Mouse (Mus musculus) gastrocnemius, adult 8-10 months (tissue): Measurements from ENCODE around the gene Odf3l2. TPM values are rescaled to one million over a fixed set of nuclear protein-coding genes. Genes with fewer than 3 reads are reported as not detected.

Experiments
- DNase-seq, 2 experiments: peaks; one replicate each; pipeline ENCODE4 v3.0.0; 2022; ENCODE audit warnings: low spot score in 2 of 2
- total RNA-seq, 4 experiments: library from RNA; stranded (reverse); gene quantifications; 2 replicates each; pipeline ENCODE4 v1.2.4; 2022

Odf3l2 gene
- total RNA-seq, 4 experiments from 2014 or later = 32.0 to 113 (median 56.6) TPM

DNA sequence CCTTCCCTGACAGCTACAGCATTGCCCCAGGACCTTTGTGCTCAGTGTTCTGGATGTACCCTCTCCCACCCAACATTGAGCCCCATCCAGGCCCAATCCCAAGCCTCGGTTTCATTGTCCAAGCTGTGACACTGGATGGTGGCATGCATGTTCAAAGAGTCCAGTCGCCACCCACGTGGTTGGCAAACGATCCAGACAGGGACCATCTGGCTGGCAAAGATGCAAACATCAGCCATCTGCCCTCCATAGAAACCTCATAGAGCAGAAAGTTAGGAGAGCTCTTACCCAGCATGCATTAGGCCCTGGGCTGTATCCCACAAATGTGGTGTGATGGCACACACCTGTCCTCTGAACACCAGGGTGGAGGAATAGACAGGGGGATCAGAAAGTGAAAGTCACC, 14.1 kb downstream of the Odf3l2 start:
- no peak for DNase-seq

DNA sequence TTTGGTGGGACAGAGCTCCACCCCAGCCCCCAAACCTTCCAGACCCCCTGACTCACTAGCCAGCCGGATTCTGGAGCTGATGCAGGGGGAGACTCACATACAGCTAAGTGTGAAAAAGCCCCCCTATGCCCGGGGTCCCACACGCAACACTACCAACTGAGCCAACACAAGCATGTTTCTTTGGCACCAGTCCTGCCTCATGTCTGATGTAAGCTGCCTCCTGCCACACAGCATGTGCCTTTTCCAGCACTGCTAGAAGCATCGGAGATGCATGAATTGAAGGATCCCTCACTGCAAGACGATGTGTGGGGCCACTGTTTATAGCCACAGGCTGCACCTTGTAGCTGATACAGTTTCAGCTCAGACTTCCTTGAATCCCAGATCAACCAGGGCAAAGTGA, 17.2 kb downstream of the Odf3l2 start:
- DNase-seq = no peak

GRCm38 (mm10) chr10:79626156-79626555, 19.4 kb downstream of the Odf3l2 start:
- no peak for DNase-seq

DNA sequence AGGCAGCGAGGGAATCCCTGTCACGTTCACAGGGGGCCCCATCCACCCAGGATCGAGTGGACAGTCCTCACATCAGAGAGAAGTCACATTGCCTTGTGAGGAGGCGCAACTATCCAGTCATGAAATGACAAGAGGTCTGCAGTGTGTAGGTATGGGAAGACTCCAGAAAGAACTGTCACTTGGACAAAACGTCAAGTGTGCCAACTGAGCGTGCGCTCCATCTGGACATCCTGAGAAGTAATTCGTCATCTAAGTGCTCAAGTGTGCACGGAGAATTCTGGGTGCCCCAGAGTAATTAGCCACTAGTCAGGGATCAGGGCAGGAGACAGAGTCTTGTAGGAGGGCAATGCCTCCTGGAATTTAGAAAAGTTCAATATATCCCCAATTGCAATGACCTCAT, 20.1 kb downstream of the Odf3l2 start:
- no peak for DNase-seq

GRCm38 (mm10) chr10:79623950-79624349, 21.6 kb downstream of the Odf3l2 start:
- DNase-seq = no peak

- no peak for DNase-seq
These were observed 29.2 kb downstream of the Odf3l2 start for GRCm38 (mm10) chr10:79616376-79616775.

GRCm38 (mm10) chr10:79615860-79616259, 29.7 kb downstream of the Odf3l2 start:
- DNase-seq = no peak

- DNase-seq = no peak
These were observed 31.3 kb downstream of the Odf3l2 start for GRCm38 (mm10) chr10:79614305-79614643.

DNA sequence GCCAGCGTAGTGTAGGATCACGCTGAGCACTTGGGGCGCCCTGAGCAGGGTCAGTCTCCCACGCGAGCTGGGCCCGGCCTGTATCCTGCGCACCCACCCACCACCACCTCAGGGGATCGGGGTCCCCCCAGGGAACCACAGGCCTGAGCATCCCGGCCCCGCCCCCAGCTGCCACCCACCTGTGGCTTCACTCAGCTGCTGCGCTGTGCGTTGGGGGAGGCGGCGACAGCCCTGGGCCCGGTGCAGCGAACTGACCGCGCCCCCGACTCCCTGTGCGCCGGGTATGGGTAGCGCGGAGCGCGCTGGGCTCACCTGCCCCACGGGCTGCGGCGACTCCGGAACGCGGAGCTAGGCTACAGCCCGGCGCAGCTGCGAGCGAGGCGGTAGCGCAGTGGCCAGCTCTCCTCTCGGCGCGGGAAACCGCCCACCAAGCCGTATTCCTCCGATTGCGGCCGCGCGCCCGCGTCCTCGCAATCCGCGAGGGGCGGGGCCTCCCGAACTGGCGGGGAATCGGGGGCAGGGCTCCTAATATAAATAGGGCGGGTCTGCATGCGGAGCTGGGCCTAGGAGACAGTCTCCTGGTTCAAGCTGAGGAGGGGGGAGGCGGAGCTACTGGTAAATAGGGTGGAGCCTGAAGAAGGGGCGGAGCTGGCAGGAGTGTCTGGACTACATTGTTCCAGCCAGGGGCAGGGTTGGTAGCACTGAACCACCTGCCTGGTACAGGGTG, 31.8 kb downstream of the Odf3l2 start, which contains the start of gene C2cd4c:
TSS of gene C2cd4c (minus strand) at position 448 of the 727 bp plus-strand sequence.
- DNase-seq = peak in 1 of 2 experiments; percentile 33

- no peak for DNase-seq
These were observed 33.1 kb downstream of the Odf3l2 start for GRCm38 (mm10) chr10:79612192-79613135.

DNA sequence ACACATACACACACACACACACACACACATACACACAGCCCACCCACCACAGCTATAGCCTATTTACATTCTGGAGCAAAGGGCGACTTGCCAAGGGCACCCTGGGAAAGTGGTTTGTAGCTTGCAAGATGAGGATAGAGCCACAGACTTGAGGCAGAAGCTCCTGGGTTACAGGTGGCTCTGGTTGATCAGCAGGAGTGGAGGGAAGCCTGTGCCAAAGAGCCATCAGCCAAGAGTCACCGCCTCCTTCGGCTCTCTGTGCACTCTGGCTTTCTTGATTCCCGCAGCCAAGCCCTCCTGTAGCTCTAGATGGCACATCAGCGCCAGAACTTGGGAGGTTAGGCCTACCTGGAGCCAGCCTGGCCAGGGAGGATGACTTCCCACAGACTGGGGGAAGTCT, 34.2 kb downstream of the Odf3l2 start:
- DNase-seq = no peak

- DNase-seq = no peak
These were observed 36.3 kb downstream of the Odf3l2 start for GRCm38 (mm10) chr10:79609276-79609675.

GRCm38 (mm10) chr10:79607892-79608291, 37.6 kb downstream of the Odf3l2 start:
- DNase-seq = no peak

DNA sequence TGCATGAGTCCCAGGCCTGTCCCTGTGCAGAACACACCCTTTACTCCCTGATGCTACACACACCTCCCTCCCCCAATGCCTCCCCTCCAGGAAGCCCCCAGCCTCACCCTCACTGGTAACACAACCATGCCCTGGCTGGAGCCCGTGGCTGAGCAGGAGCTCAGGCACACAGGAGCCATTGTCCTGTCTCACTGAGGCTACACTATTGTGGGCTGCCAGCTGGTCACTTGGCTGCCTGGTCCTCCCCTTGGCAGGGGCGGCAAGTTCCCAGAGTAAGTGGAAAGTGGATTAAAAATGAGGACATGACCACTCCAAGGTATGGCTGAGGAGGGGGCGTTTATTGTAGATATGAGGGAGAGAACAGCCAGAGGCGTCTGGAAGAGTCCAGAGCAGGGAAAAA, 39.0 kb downstream of the Odf3l2 start:
- DNase-seq = no peak

DNA sequence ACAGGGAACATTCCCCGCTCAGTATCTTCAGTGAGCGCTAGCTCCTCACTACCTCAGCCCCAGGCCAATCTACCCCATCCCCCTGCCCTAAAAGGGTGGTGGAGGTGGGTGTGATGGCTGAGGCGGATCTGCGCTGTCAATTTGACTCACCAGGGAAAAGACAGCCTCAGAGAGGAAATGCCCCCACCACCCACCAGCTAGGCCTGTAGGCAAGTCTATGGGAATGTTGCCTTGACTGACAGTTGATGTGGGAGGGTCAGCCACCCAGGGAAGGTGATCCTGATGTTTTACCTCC, 47.7 kb downstream of the Odf3l2 start:
- DNase-seq = no peak

DNA sequence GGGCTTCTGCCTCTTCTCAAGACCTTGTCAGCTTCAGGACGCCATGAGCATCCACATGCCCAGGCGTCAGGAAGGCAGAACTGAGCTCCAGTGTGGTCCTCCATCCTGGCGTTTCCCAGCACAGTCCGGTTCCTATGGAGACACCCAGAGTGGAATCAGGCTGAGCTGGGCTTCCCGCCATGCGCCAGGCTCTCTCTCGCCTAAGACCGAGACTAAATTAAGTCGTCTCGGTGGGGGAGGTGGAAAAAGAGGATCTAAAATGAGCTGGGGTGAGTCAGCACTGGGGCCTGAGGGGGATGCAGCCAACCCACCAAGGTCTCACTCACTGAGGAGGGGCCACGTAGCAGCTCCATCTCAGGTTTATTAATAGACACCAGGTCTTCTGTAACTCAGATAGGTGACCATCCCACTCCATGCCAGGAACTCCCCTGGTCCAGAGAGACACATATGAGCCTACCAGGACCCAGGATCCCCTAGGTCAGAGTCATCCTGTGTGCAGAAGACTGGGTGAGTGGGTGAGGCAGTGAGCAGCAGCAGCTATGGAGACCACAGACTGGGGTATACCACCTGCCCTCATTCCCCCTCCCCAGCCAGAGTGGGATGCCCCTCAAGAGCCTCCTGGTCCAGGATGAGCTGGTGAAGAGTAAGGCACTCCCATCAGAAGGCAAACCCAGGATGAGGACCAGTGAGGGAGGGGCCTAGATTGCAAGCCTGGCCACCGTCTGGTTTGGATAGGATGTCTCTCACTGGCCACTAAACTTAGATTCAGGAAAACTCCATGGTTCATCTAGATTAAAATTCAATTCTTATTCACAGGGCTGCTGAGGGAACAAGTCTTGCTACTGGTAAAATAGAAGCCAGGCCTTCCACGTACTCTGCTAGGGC, 48.2 kb downstream of the Odf3l2 start:
- no peak for DNase-seq

DNA sequence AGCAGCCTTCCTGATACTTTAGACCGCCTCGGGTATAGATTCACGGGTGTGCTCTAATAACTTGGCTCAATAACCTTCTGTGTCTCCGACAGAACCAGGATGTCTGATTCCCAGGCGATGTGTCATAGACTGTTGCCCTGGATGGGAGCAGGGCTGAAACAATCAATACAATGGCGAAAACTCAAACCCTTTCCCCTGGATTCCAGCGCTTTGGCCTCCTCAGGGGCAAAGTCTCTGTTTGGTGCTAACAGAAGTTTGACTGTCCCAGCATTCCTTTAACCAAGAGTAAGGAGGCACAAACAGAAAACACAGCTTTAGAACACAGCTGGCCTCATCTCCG, 50.0 kb downstream of the Odf3l2 start:
- no peak for DNase-seq

DNA sequence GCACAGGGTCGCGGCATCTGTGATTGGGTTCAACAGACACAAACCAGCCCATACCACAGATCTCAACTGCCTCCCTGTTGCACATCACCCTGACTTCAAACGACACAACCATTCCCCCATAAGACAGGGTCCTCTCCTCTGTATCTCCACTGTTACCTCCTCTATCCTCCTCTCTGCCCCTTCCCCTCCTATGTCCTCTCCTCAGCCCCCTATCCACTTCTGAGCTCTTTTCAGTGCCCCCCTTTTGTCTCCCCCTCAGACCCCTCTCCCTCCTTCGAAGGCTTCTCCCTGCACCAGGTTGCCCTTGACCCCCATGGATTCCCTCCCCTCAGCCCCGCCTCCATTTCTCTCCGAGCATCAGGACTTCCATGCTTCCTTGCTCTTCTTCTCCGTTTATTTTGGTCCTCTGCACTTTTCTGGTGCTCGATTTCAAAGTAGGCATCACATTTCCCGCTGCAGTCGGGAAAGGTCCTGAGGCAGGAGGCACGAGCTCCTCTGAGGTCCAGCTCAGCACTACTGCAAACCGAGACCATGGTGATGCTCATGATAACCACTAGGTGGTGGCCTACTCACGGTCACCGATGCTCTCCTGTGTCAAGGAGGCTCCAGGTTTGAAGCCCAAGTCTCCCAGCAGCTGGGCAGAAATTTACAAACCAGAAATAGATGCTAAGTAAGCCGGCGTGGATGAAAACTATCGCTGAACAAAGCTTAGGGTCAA, 50.5 kb downstream of the Odf3l2 start:
- peak in 1 of 2 experiments; percentile 29 for DNase-seq

GRCm38 (mm10) chr10:79594111-79594510, 51.4 kb downstream of the Odf3l2 start:
- DNase-seq = no peak

DNA sequence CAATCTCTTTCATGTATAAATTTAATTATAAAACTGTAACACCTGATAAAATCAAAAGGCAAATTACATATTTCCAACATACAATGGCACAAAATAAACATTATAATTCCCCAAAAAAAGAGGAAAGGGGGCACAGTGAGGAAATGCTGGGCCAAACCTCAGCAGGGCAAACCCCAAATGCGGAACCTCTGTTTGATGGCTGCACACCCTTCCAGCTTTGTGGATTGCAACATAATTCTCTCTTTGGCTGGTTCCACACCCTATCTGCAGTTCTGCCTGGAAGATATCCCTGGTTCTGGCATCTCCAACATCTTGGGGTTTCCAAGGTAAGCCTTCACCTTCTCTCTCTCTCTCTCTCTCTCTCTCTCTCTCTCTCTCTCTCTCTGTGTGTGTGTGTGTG, 54.8 kb downstream of the Odf3l2 start:
- DNase-seq = no peak
